Mouse (Mus musculus): ENCODE results near the gene Mrgprg. TPM values are rescaled to one million over a fixed set of nuclear protein-coding genes. Genes with fewer than 3 reads are reported as not detected.

The Mrgprg gene
- total RNA-seq (2014; fragmentation: Nextera tagmentation) (not detected in 2 replicates), total RNA-seq (2017) (0.06 and 0.16 TPM in 2 replicates), polyA plus RNA-seq (2012) (not detected in 2 replicates)

- Histone ChIP-seq H3K9me3 (replicated peaks) (no peaks in the 10 kb centered on the region), H3K4me3 (ENCODE audit: low read depth, low read length) (no peak within 1 kb of the TSS), H3K36me3 (replicated peaks) (no peaks in the 10 kb centered on the region), H3K27me3 (ENCODE audit: insufficient read depth, low read length) (peaks cover 30% of the 10 kb centered on the region), H3K4me1 (ENCODE audit: insufficient read depth, low read depth, low read length) (no peaks in the 10 kb centered on the region; the same call in 1 of the 2 replicates)
- DNase-seq (ENCODE audit: low spot score) = no peak
- TF ChIP-seq TAL1 (conservative IDR thresholded peaks at IDR 0.05; ENCODE audit: low read depth, low read length) (no peak), GATA1 (IDR thresholded peaks at IDR 0.05; ENCODE audit: borderline replicate concordance, low read length) (no peak), GATA2 (IDR thresholded peaks at IDR 0.05; ENCODE audit: borderline replicate concordance, low read depth, low read length) (no peak), POLR2AphosphoS5 (IDR thresholded peaks at IDR 0.05; ENCODE audit: insufficient replicate concordance, low read depth, low read length) (no peak), CTCF (IDR thresholded peaks at IDR 0.05; ENCODE audit: low read depth, low read length) (no peak)
- ATAC-seq (ENCODE audit: extremely low read depth, insufficient number of reproducible peaks, low FRiP score, poor library complexity, severe bottlenecking) = no peak
Observed at GRCm38 (mm10) chr7:143766893-143767292, at the start of gene Mrgprg. Mrgprg (minus strand) TSS chr7:143766993.

- Histone ChIP-seq H3K4me1 (ENCODE audit: insufficient read depth, low read depth, low read length) (no peaks in the 10 kb centered on the region), H3K4me3 (ENCODE audit: low read depth, low read length) (no peak overlapping the region), H3K36me3 (replicated peaks) (peaks cover 94% of the 10 kb centered on the region), H3K27me3 (ENCODE audit: insufficient read depth, low read length) (no peaks in the 10 kb centered on the region), H3K9me3 (replicated peaks) (no peaks in the 10 kb centered on the region)
- no peak for TF ChIP-seq GATA2 (IDR thresholded peaks at IDR 0.05; ENCODE audit: borderline replicate concordance, low read depth, low read length)
- TF ChIP-seq CTCF (IDR thresholded peaks at IDR 0.05; ENCODE audit: low read depth, low read length) = peak; percentile 49
- ATAC-seq (ENCODE audit: extremely low read depth, insufficient number of reproducible peaks, low FRiP score, poor library complexity, severe bottlenecking) (peak; percentile 28; the same call in 1 of the 2 replicates), DNase-seq (ENCODE audit: low spot score) (no peak)
Observed at GRCm38 (mm10) chr7:143808909-143809308, 42.1 kb upstream of the Mrgprg start.

- H3K4me3 ChIP-seq (ENCODE audit: low read depth, low read length) = no peak overlapping the region
- no peaks in the 10 kb centered on the region for H3K4me1 ChIP-seq (ENCODE audit: insufficient read depth, low read depth, low read length)
- DNase-seq (ENCODE audit: low spot score) = no peak
- no peaks in the 10 kb centered on the region for H3K27me3 ChIP-seq (ENCODE audit: insufficient read depth, low read length)
- H3K9me3 ChIP-seq (replicated peaks) = no peaks in the 10 kb centered on the region
- H3K36me3 ChIP-seq (replicated peaks) = peaks cover 93% of the 10 kb centered on the region
- TF ChIP-seq TAL1 (conservative IDR thresholded peaks at IDR 0.05; ENCODE audit: low read depth, low read length) = no peak
- TF ChIP-seq GATA2 (IDR thresholded peaks at IDR 0.05; ENCODE audit: borderline replicate concordance, low read depth, low read length) = no peak
- TF ChIP-seq GATA1 (IDR thresholded peaks at IDR 0.05; ENCODE audit: borderline replicate concordance, low read length) = no peak
- TF ChIP-seq POLR2AphosphoS5 (IDR thresholded peaks at IDR 0.05; ENCODE audit: insufficient replicate concordance, low read depth, low read length) = no peak
- TF ChIP-seq CTCF (IDR thresholded peaks at IDR 0.05; ENCODE audit: low read depth, low read length) = no peak
- ATAC-seq (ENCODE audit: extremely low read depth, insufficient number of reproducible peaks, low FRiP score, poor library complexity, severe bottlenecking) = no peak
Observed at GRCm38 (mm10) chr7:143805199-143805624, 38.4 kb upstream of the Mrgprg start.

- Histone ChIP-seq H3K27me3 (ENCODE audit: insufficient read depth, low read length) (no peaks in the 10 kb centered on the region), H3K4me1 (ENCODE audit: insufficient read depth, low read depth, low read length) (0 out of 2 replicates have a peak, but pooled peaks cover 3% of the 10 kb centered on the region), H3K4me3 (ENCODE audit: low read depth, low read length) (no peak overlapping the region), H3K36me3 (replicated peaks) (peaks cover 93% of the 10 kb centered on the region), H3K9me3 (replicated peaks) (no peaks in the 10 kb centered on the region)
- ATAC-seq (ENCODE audit: extremely low read depth, insufficient number of reproducible peaks, low FRiP score, poor library complexity, severe bottlenecking) (no peak), DNase-seq (ENCODE audit: low spot score) (no peak)
- TF ChIP-seq GATA1 (IDR thresholded peaks at IDR 0.05; ENCODE audit: borderline replicate concordance, low read length) (no peak), TAL1 (conservative IDR thresholded peaks at IDR 0.05; ENCODE audit: low read depth, low read length) (no peak), CTCF (IDR thresholded peaks at IDR 0.05; ENCODE audit: low read depth, low read length) (no peak), POLR2AphosphoS5 (IDR thresholded peaks at IDR 0.05; ENCODE audit: insufficient replicate concordance, low read depth, low read length) (no peak), GATA2 (IDR thresholded peaks at IDR 0.05; ENCODE audit: borderline replicate concordance, low read depth, low read length) (no peak)
Observed at GRCm38 (mm10) chr7:143801195-143802065, 34.6 kb upstream of the Mrgprg start.

GRCm38 (mm10) chr7:143800770-143801169 is 34.0 kb upstream of the Mrgprg start:
- Histone ChIP-seq H3K36me3 (replicated peaks) (peaks cover 93% of the 10 kb centered on the region), H3K4me1 (ENCODE audit: insufficient read depth, low read depth, low read length) (0 out of 2 replicates have a peak, but pooled peaks cover 3% of the 10 kb centered on the region), H3K9me3 (replicated peaks) (no peaks in the 10 kb centered on the region), H3K27me3 (ENCODE audit: insufficient read depth, low read length) (no peaks in the 10 kb centered on the region), H3K4me3 (ENCODE audit: low read depth, low read length) (no peak overlapping the region)
- ATAC-seq (ENCODE audit: extremely low read depth, insufficient number of reproducible peaks, low FRiP score, poor library complexity, severe bottlenecking) (no peak), DNase-seq (ENCODE audit: low spot score) (no peak)
- TF ChIP-seq POLR2AphosphoS5 (IDR thresholded peaks at IDR 0.05; ENCODE audit: insufficient replicate concordance, low read depth, low read length) (no peak), TAL1 (conservative IDR thresholded peaks at IDR 0.05; ENCODE audit: low read depth, low read length) (no peak), GATA1 (IDR thresholded peaks at IDR 0.05; ENCODE audit: borderline replicate concordance, low read length) (no peak), CTCF (IDR thresholded peaks at IDR 0.05; ENCODE audit: low read depth, low read length) (no peak), GATA2 (IDR thresholded peaks at IDR 0.05; ENCODE audit: borderline replicate concordance, low read depth, low read length) (no peak)

- DNase-seq (ENCODE audit: low spot score) (no peak), ATAC-seq (ENCODE audit: extremely low read depth, insufficient number of reproducible peaks, low FRiP score, poor library complexity, severe bottlenecking) (no peak)
- H3K4me1 ChIP-seq (ENCODE audit: insufficient read depth, low read depth, low read length) = 0 out of 2 replicates have a peak, but pooled peaks cover 3% of the 10 kb centered on the region
- no peaks in the 10 kb centered on the region for H3K9me3 ChIP-seq (replicated peaks)
- TF ChIP-seq POLR2AphosphoS5 (IDR thresholded peaks at IDR 0.05; ENCODE audit: insufficient replicate concordance, low read depth, low read length) = no peak
- TF ChIP-seq GATA2 (IDR thresholded peaks at IDR 0.05; ENCODE audit: borderline replicate concordance, low read depth, low read length) = no peak
- no peak for TF ChIP-seq CTCF (IDR thresholded peaks at IDR 0.05; ENCODE audit: low read depth, low read length)
- TF ChIP-seq GATA1 (IDR thresholded peaks at IDR 0.05; ENCODE audit: borderline replicate concordance, low read length) = no peak
- TF ChIP-seq TAL1 (conservative IDR thresholded peaks at IDR 0.05; ENCODE audit: low read depth, low read length) = no peak
- H3K27me3 ChIP-seq (ENCODE audit: insufficient read depth, low read length) = no peaks in the 10 kb centered on the region
- peaks cover 87% of the 10 kb centered on the region for H3K36me3 ChIP-seq (replicated peaks)
- no peak overlapping the region for H3K4me3 ChIP-seq (ENCODE audit: low read depth, low read length)
Observed at GRCm38 (mm10) chr7:143798783-143799182, 32.0 kb upstream of the Mrgprg start.
